In genomic region chr5:146679198-146679681, GRCm38 (mm10) we compare ENCODE assay signal across 15 mouse cellular contexts.
DNase-seq lines count a peak whose midpoint lies in the region; ATAC-seq and TF ChIP-seq lines count a peak whose summit lies in the region.
"Had no signal": no experiment of that assay in that cellular context is flagged by ENCODE, and none has a peak within 500 bp of the region (broad histone marks: within the 10 kb centered on the region; RNA-seq: fewer than 3 reads in every experiment).

No protein-coding gene starts in this region.

- H3K27me3 ChIP-seq in kidney, embryonic 14.5 days (ENCODE audit: control insufficient read depth, insufficient read depth, low read length), result no peaks in the 10 kb centered on the region
- H3K27me3 ChIP-seq in liver, adult 2 months (ENCODE audit: control insufficient read depth, insufficient read depth, low read length), result no peaks in the 10 kb centered on the region
- H3K27me3 ChIP-seq in stomach, embryonic 16.5 days (ENCODE audit: control insufficient read depth, insufficient read depth, low read length), result no peaks in the 10 kb centered on the region
- H3K27me3 ChIP-seq: Patski had no signal

- WGBS in kidney, embryonic 14.5 days, result 26% methylated on average over 6 of the region's 6 CpGs
- WGBS in bone marrow, adult 2 months, result 66% methylated on average over 6 of the region's 6 CpGs
- 19% methylated on average over 6 of the region's 6 CpGs for WGBS in liver, adult 2 months
- 47% methylated on average over 6 of the region's 6 CpGs for WGBS in stomach, embryonic 16.5 days

- no peak for ATAC-seq in kidney, embryonic 14.5 days (ENCODE audit: low FRiP score, low TSS enrichment)
- ATAC-seq in stomach, embryonic 16.5 days (ENCODE audit: insufficient read depth, low FRiP score), result peak; percentile 78
- ATAC-seq: CD4-positive, CD25-positive, alpha-beta regulatory T cell, adult 4 months; Patski had no signal

- TF ChIP-seq CTCF in bone marrow, adult 2 months (IDR thresholded peaks at IDR 0.05; ENCODE audit: control insufficient read depth, insufficient read depth, low read length), result no peak
- TF ChIP-seq CTCF in liver, adult 2 months (IDR thresholded peaks at IDR 0.05; ENCODE audit: low read depth, low read length), result no peak

- no peaks in the 10 kb centered on the region for H3K36me3 ChIP-seq in kidney, embryonic 14.5 days (ENCODE audit: control insufficient read depth, insufficient read depth, low read length)
- no peaks in the 10 kb centered on the region for H3K36me3 ChIP-seq in liver, adult 2 months (ENCODE audit: control insufficient read depth, insufficient read depth, low read length)
- no peaks in the 10 kb centered on the region for H3K36me3 ChIP-seq in stomach, embryonic 16.5 days (ENCODE audit: control insufficient read depth, insufficient read depth, low read length)
- H3K36me3 ChIP-seq: limb, embryonic 12.5 days; midbrain, embryonic 10.5 days had no signal

- TF ChIP-seq POLR2A in bone marrow, adult 2 months (IDR thresholded peaks at IDR 0.05; ENCODE audit: borderline replicate concordance, control insufficient read depth, low read depth, low read length), result no peak
- no peak for TF ChIP-seq POLR2A in liver, adult 2 months (IDR thresholded peaks at IDR 0.05; ENCODE audit: extremely low read depth, insufficient read depth, low read length)

- peaks cover 39% of the 10 kb centered on the region; the same call in 1 of the 2 replicates for H3K4me1 ChIP-seq in kidney, embryonic 14.5 days (ENCODE audit: control insufficient read depth, insufficient read depth, low read length)
- peaks cover 8% of the 10 kb centered on the region for H3K4me1 ChIP-seq in bone marrow, adult 2 months (ENCODE audit: control insufficient read depth, insufficient read depth, low read length)
- H3K4me1 ChIP-seq in liver, adult 2 months (ENCODE audit: control insufficient read depth, insufficient read depth, low read length), result peaks cover 21% of the 10 kb centered on the region
- peaks cover 36% of the 10 kb centered on the region for H3K4me1 ChIP-seq in stomach, embryonic 16.5 days (ENCODE audit: control insufficient read depth, insufficient read depth, low read length)

- no peak overlapping the region for H3K4me2 ChIP-seq in kidney, embryonic 14.5 days (replicated peaks; ENCODE audit: low read depth, low read length)
- H3K4me2 ChIP-seq in stomach, embryonic 16.5 days (ENCODE audit: low read depth, low read length), result no peak overlapping the region
- H3K4me2 ChIP-seq: limb, embryonic 12.5 days had no signal

- H3K27ac ChIP-seq in kidney, embryonic 14.5 days (ENCODE audit: low read depth, low read length), result no peak overlapping the region
- peak overlapping the region; percentile 72 for H3K27ac ChIP-seq in bone marrow, adult 2 months (ENCODE audit: control insufficient read depth, insufficient read depth, low read depth, low read length, poor library complexity)
- H3K27ac ChIP-seq in liver, adult 2 months (replicated peaks; ENCODE audit: insufficient read depth, low read depth, low read length), result peak overlapping the region; percentile 62
- H3K27ac ChIP-seq in stomach, embryonic 16.5 days (ENCODE audit: low read length), result peak overlapping the region; percentile 61
- H3K27ac ChIP-seq: kidney, postnatal 0 days; limb, embryonic 12.5 days; midbrain, embryonic 10.5 days had no signal

- H3K79me2 ChIP-seq in liver, adult 2 months (ENCODE audit: control insufficient read depth, insufficient read depth, low read length), result no peaks in the 10 kb centered on the region

- no peak overlapping the region for H3K4me3 ChIP-seq in kidney, embryonic 14.5 days (ENCODE audit: low read length)
- H3K4me3 ChIP-seq in bone marrow, adult 2 months (replicated peaks; ENCODE audit: control insufficient read depth, low read depth, low read length), result no peak overlapping the region
- H3K4me3 ChIP-seq in liver, adult 2 months (ENCODE audit: insufficient read depth, low read depth, low read length), result no peak overlapping the region
- H3K4me3 ChIP-seq in stomach, embryonic 16.5 days (replicated peaks; ENCODE audit: low read length), result no peak overlapping the region
- H3K4me3 ChIP-seq: limb, embryonic 12.5 days; midbrain, embryonic 10.5 days had no signal

- 0 out of 2 replicates have a peak overlapping the region, but pooled peaks have one; percentile 4 for H3K9ac ChIP-seq in kidney, embryonic 14.5 days (ENCODE audit: low read depth, low read length)
- no peak overlapping the region for H3K9ac ChIP-seq in liver, adult 2 months (ENCODE audit: low read depth, low read length)
- no peak overlapping the region for H3K9ac ChIP-seq in stomach, embryonic 16.5 days (ENCODE audit: low read length)
- H3K9ac ChIP-seq: limb, embryonic 12.5 days had no signal

- H3K9me3 ChIP-seq in kidney, embryonic 14.5 days (ENCODE audit: control insufficient read depth, low read length), result no peaks in the 10 kb centered on the region
- H3K9me3 ChIP-seq in stomach, embryonic 16.5 days (replicated peaks; ENCODE audit: control insufficient read depth, low read length), result no peaks in the 10 kb centered on the region
- H3K9me3 ChIP-seq: limb, embryonic 12.5 days; midbrain, embryonic 10.5 days had no signal

- no peak for DNase-seq in kidney, adult 8-10 months
- DNase-seq in liver, adult 2 months (ENCODE audit: extremely low read depth, low read depth, low spot score), result peak; percentile 73
- no peak for DNase-seq in cerebellum, adult 9-10 months
- DNase-seq in right cerebral cortex, postnatal 25 days, result no peak
- DNase-seq: adrenal gland, adult 8-10 months; lung, postnatal 14 days; spleen, adult 18-20 months had no signal
